Mouse (Mus musculus): ENCODE measurements around the gene Lysmd4.

Lysmd4 gene

DNA sequence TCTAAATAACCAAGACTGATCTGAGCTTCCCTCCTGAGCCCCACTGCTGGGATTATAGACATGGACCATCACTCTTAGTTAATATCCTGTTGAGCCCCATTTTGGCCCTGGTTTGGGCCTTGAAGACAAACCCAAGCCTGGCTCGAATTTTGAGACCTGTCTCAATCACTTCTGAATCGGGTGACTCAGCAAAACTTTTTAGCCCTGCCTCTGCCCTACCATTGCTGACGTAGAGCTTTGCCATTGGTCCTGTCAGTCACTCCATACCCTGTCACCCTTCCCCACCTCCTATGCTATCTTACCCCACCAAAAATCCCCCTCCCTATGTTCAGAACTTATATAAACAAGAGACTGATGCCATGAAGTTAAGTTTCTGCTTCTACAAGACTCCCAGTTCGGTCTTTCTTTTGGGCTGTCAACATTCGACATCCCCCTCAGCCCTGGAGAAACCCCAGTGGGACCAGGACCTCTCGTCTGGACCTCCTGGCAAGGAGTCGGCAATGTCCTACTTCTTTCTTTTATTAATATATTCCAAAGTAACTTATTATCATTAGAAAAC lies 119.8 kb downstream of the Lysmd4 start:
- peak; percentile 32 for DNase-seq (ENCODE audit: low spot score)

DNA sequence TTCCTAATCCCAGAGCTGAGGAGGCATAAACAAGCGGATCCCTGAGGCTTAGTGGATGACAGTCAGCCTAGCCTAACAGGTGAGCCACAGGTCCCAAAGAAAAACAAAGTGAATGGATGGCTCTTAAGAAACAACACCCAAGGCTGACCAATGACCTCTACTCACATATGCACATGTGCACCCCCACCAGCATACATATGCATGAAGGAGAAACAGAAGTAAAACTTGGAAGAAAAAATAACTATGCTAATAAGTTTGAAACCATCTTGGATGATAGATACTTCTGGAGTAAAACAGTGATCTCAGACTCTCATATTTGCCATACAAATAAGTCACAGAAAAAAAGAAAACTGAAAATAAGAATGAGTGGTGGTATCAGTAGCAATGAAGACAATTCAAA lies 122.1 kb downstream of the Lysmd4 start:
- DNase-seq (ENCODE audit: low spot score), result no peak

DNA sequence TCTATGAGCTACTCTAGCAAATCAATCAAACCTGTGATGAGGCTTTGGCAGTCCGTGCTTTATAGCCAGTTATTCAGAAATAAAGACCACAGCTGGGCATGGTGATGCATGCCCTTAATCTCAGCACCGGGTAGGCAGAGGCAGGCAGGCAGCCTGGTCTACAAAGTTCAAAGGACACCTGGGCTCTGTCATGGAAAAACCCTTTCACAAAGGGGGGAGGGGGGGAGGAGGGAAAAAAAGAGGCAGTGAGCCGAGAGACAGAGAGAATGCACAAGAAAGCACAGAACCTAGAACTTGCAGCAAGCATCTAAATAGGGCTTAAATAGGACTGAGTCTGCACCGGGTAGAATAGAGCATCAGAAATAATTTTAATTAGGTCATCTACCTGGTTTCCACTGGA lies 130.6 kb downstream of the Lysmd4 start:
- no peak for DNase-seq (ENCODE audit: low spot score)

DNA sequence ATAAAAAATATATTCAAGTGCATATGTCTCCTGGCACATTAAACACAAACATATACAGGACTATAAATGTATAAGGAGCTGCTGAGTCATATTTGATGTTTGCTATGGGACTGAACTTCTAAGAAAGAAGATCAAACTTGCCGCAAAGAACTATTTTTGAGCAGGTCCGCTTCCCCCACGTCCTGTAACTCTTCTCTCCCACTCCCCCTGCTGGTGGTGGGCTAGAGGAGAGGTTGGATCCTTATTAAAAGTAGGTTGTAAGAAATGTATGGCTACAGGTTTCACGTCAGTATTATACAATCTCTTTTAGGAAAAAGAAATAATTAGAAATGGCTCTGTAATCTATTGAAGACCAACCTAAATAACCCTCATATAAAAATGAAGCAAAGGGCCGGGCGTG lies 131.3 kb downstream of the Lysmd4 start:
- no peak for DNase-seq (ENCODE audit: low spot score)

DNA sequence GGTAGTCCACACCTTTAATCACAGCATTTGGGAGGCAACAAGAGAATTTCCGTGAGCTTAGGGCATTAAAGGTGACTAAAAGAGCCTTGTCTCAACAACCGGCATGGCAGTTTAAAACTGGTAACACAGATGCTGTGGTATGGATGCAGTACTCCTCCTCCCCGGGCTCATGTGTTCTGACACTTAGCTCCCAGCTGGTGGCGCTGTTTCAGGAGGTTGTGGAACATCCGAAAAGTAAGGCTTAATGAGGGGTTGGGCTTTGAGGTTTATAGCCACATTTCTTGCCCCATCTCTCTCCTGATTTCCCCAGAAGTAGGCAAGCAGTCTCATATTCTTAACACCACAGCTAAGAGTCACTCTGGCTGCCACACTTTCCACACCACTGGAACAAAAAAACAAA lies 133.5 kb downstream of the Lysmd4 start:
- DNase-seq (ENCODE audit: low spot score), result no peak

All from c-Kit-positive CD71-positive TER-119-positive erythroid progenitor cells, embryonic 14.5 days (primary cell).